Mouse (Mus musculus) stomach, embryonic 16.5 days (tissue): ENCODE results near the gene Styx. TPM values are rescaled to one million over a fixed set of nuclear protein-coding genes. Genes with fewer than 3 reads are reported as not detected.

Experiments
- ATAC-seq: fragments of 200-750 bp; cut with Nextera tagmentation; 2 replicates; pipeline ENCODE4 v1.8.0; 2017; ENCODE audit warnings: moderate number of reproducible peaks, moderate TSS enrichment; ENCODE audit not compliant: insufficient read depth, low FRiP score
- H3K27ac ChIP-seq: fragments of 300-500 bp; sonication (generic); 2 replicates; pipeline ENCODE4 v1.5.1; 2014; ENCODE audit warnings: low read length
- H3K27me3 ChIP-seq: fragments of 300-500 bp; sonication (generic); 2 replicates; pipeline ENCODE4 v1.6.1; 2014; ENCODE audit warnings: low read length, control low read depth, mixed read lengths; ENCODE audit not compliant: control insufficient read depth, insufficient read depth
- H3K36me3 ChIP-seq: fragments of 300-500 bp; sonication (generic); 2 replicates; pipeline ENCODE4 v1.6.1; 2014; ENCODE audit warnings: low read length; ENCODE audit not compliant: control insufficient read depth, insufficient read depth
- H3K4me1 ChIP-seq: fragments of 300-500 bp; sonication (generic); 2 replicates; pipeline ENCODE4 v1.6.1; 2014; ENCODE audit warnings: low read length, control low read depth, mixed read lengths; ENCODE audit not compliant: control insufficient read depth, insufficient read depth
- H3K4me2 ChIP-seq: fragments of 300-500 bp; sonication (generic); 2 replicates; pipeline ENCODE4 v1.6.1; 2014; ENCODE audit warnings: low read depth, low read length, mixed read lengths
- H3K4me3 ChIP-seq: fragments of 300-500 bp; sonication (generic); replicated peaks from 2 replicates; pipeline ENCODE4 v1.5.1; 2014; ENCODE audit warnings: mild to moderate bottlenecking, low read length
- H3K9ac ChIP-seq: fragments of 300-500 bp; sonication (generic); 2 replicates; pipeline ENCODE4 v1.6.1; 2014; ENCODE audit warnings: low read length
- H3K9me3 ChIP-seq: fragments of 300-500 bp; sonication (generic); replicated peaks from 2 replicates; pipeline ENCODE4 v1.6.1; 2016; ENCODE audit warnings: low read length, control low read depth; ENCODE audit not compliant: control insufficient read depth
- WGBS: fragments of 180-500 bp; shearing (Covaris S2); extraction: QIAGEN DNeasy Blood & Tissue Kit; methylation state at CpG from one replicate; pipeline ENCODE4 v1.1.7; 2014; 5-methylcytosine and 5-hydroxymethylcytosine counted together
- polyA plus RNA-seq: library from polyadenylated mRNA; unstranded; fragments of >200 nt; fragmentation: Nextera tagmentation; extraction: Ambion mirVana; gene quantifications from 2 replicates; pipeline ENCODE4 v1.2.1, GENCODE M21; 2015

The Styx gene
- polyA plus RNA-seq, 1 experiment from 2014 or later = 39.3 TPM

DNA sequence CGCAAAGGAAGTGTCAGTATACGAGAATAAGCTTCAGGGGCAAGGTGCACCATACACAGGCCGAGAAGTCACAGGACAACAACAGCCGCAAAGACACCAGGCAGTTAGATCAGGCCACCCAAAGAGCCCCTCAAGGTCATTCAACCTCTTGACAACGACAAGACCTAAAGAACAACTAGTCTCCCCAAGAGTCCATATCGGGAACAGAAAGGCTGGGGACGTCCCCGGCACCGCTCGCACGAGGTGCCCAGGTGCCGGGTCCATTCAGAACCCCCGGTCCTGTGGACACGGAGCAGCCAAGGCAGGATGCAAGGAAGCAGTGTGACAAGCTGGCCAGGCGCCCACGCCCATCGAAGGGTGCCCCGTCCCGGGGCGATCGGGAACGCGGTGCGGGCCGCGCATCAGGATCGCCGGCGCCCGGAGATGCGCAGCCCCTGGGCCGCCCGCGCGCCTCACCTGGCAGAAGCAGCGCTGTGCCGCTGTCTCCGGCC lies 32.9 kb upstream of the Styx start:
- Histone ChIP-seq H3K27me3 (no peaks in the 10 kb centered on the region), H3K4me1 (peaks cover 10% of the 10 kb centered on the region), H3K4me2 (peak overlapping the region; percentile 73), H3K4me3 (peak overlapping the region; percentile 94), H3K9me3 (no peaks in the 10 kb centered on the region), H3K27ac (peak overlapping the region; percentile 97), H3K36me3 (no peaks in the 10 kb centered on the region), H3K9ac (peak overlapping the region; percentile 92)
- ATAC-seq = no peak; the same call in 1 of the 2 replicates
- under 1% methylated on average over 38 of the region's 38 CpGs for WGBS

DNA sequence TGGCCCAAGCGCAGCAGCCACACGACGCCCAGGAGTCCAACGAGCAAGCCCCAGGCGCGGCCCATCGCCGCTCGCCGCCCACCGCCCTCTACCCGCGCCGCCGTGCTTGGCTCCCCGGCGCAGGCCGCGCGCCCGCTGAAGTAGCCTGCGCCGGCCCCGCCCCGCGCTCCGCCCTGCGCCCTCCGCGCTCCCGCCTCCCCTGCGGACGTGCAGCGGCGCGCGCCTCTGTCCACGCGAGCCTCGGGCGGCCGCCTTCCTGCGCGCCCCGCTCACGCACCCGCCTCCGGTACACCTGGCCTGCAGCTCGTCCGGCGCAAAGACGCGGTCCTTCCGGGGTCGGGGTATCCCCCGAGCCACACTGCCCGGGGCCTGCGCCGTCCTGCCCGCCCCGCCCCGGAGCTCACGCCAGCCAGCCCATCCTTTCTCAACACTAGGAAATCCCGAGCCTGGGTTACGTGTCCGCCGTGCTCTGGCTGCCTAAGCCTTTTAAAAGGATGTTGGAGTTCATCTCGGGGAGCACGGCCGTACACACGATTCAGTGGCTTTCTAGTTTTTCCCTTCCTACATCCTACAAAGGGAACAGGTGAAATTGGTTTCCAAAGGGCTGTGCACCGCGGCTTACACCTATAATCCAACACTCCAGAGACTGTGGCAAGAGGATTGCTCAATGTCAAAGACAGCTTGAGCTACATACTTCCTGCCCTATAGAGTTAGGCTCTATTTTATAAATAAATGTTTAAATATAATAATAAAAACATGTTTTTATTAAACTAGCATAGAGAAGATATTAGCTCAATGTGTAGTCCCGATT lies 32.3 kb upstream of the Styx start, which contains the start of gene Ero1l:
Ero1l (minus strand) TSS at position 346 of the 811 bp plus-strand sequence.
- peak within 1 kb of the TSS; percentile 94 for H3K4me3 ChIP-seq
- 2% methylated on average over 52 of the region's 74 CpGs for WGBS
- peak within 1 kb of the TSS; percentile 92 for H3K9ac ChIP-seq
- no peaks in the 10 kb centered on the region for H3K36me3 ChIP-seq
- H3K27ac ChIP-seq = peak within 1 kb of the TSS; percentile 97
- ATAC-seq = peak; percentile 94
- H3K9me3 ChIP-seq = no peaks in the 10 kb centered on the region
- peaks cover 10% of the 10 kb centered on the region for H3K4me1 ChIP-seq
- H3K4me2 ChIP-seq = peak within 1 kb of the TSS; percentile 77
- no peaks in the 10 kb centered on the region for H3K27me3 ChIP-seq

DNA sequence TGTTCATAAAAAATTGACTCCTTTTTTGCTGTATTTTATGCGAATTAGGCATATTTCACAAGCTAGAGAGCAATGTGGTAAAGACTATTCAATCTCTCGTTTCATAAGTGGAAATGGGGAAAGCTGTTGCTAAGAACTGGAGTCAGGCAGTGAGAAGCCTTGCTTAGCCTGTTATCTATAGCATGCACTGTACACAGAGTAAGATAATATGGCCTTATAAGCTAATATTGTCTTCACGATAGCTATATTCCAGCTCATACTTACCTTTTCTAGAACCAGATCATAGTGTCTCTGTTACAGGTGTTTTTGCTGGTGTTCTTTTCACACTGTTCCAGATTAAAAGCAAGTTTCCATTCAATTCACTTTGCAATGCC lies 31.7 kb upstream of the Styx start:
- Histone ChIP-seq H3K27ac (no peak overlapping the region; the same call in 1 of the 2 replicates), H3K9me3 (no peaks in the 10 kb centered on the region), H3K4me1 (peaks cover 10% of the 10 kb centered on the region), H3K9ac (no peak overlapping the region), H3K36me3 (no peaks in the 10 kb centered on the region), H3K4me3 (no peak overlapping the region), H3K27me3 (no peaks in the 10 kb centered on the region), H3K4me2 (peak overlapping the region; percentile 77)
- WGBS = 56% methylated on average over 3 of the region's 3 CpGs
- ATAC-seq = no peak

DNA sequence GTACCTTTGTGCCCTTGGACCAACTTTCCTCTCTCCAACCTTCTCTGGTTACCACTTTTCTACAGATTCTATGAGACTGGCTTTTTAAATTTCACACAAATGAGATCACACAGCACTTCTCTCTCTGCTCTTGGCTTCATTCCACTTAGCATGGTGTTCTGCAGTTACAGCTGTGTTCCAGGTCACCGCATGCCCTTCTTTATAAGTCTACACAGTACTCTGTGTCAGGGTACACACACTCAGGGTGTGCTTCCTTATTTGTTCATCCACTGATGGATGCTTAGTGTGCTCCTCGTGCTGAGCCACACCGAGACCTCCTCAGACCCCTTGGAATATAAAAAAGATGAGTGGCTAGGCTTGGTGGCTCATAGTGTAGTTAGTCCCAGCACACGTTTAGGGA lies 30.8 kb upstream of the Styx start:
- H3K9ac ChIP-seq = no peak overlapping the region
- H3K27ac ChIP-seq = no peak overlapping the region
- no peaks in the 10 kb centered on the region for H3K9me3 ChIP-seq
- H3K27me3 ChIP-seq = no peaks in the 10 kb centered on the region
- H3K4me1 ChIP-seq = peaks cover 7% of the 10 kb centered on the region
- H3K4me2 ChIP-seq = no peak overlapping the region
- no peak for ATAC-seq
- H3K4me3 ChIP-seq = no peak overlapping the region
- H3K36me3 ChIP-seq = no peaks in the 10 kb centered on the region
- WGBS = 79% methylated on average over 4 of the region's 4 CpGs

DNA sequence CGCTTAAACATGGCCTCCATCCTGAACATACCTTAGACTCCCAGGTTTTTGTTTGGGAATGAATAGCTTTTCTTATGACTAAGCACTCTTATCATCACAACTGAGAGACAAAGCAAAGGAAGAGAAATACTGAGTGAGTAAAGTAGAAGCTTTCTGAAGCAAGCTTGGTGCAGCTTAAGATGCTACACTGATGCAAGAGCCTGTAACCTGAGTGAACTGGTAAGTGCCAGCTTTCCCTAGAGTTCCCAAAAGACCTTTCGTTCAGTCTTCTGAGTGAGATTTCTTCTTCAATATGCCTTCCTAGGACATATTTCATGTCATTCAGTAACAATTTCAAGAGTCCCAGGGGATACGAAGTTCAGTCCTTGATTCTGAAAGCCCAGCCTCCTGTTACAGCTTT lies 29.8 kb upstream of the Styx start:
- 83% methylated on average over 3 of the region's 3 CpGs for WGBS
- H3K9ac ChIP-seq = no peak overlapping the region

DNA sequence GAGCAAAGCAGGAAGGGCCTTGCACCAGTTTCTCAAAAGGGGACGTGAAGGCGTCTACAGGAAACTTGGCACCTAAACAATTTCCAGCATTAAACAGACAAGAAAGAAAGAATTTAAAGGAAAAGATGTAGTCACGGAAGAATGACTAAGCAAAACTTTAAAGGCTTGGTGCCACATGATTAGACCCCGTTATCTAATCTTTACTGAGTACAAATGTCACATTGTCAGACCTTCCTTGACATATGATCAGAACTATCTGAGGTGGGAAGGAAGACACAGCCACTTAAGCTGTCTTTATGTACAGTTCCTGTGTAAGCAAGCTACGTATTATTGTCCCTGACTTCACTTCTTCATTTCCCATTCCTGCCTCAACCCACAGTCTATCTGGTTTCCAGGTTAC lies 29.3 kb upstream of the Styx start:
- 63% methylated on average over 5 of the region's 5 CpGs for WGBS
- Histone ChIP-seq H3K27ac (no peak overlapping the region), H3K4me1 (peaks cover 7% of the 10 kb centered on the region), H3K9me3 (no peaks in the 10 kb centered on the region), H3K36me3 (no peaks in the 10 kb centered on the region), H3K4me2 (no peak overlapping the region), H3K27me3 (no peaks in the 10 kb centered on the region), H3K9ac (no peak overlapping the region), H3K4me3 (no peak overlapping the region)
- no peak for ATAC-seq

More for the DNA sequence above, 29.8 kb upstream of the Styx start:
- Histone ChIP-seq H3K4me2 (no peak overlapping the region), H3K36me3 (no peaks in the 10 kb centered on the region), H3K4me3 (no peak overlapping the region), H3K4me1 (peaks cover 7% of the 10 kb centered on the region), H3K9me3 (no peaks in the 10 kb centered on the region), H3K27me3 (no peaks in the 10 kb centered on the region), H3K27ac (no peak overlapping the region)
- no peak for ATAC-seq

DNA sequence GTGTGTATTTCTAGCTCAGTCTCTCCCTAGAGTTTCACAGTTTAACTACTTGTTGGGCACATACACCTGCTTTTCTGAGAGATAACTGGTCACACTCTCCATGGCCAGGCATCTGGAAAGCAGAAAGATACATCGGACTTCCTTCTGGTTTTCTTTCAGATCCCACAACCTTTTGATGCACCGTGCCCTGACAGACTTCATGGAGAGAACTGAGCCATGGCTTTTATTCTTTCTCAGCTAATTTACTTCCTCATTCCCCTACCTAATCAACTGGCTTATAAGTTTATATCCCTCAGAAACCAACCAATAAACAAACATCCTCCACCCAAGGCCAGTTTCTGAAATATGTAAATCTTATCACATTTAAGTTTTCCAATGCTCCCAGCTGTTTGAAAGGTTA lies 28.4 kb upstream of the Styx start:
- WGBS = 84% methylated on average over 2 of the region's 2 CpGs
- peaks cover 1% of the 10 kb centered on the region for H3K4me1 ChIP-seq
- H3K36me3 ChIP-seq = no peaks in the 10 kb centered on the region
- no peaks in the 10 kb centered on the region for H3K27me3 ChIP-seq
- no peak overlapping the region for H3K27ac ChIP-seq
- H3K4me2 ChIP-seq = no peak overlapping the region
- H3K4me3 ChIP-seq = no peak overlapping the region
- no peak overlapping the region for H3K9ac ChIP-seq
- H3K9me3 ChIP-seq = no peaks in the 10 kb centered on the region
- ATAC-seq = no peak

DNA sequence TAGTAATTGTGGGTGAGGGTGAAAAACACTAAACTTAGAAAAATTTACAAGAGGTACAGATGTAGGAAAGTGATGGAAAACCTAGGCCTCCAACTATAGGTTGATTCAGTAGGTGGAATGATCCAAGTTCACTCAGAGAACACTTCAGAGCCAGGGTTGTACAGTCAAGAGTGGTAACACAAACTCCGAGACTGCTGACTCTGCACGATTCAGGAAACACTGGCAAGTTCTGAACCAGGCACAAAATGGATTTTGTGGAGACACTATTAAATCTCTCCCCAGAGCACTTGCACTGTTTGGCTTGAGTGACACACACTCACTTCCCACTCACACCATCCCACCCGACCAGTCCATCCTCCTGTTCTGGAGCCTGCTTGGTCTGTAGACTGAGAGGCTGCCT lies 27.6 kb upstream of the Styx start:
- Histone ChIP-seq H3K36me3 (no peaks in the 10 kb centered on the region), H3K27ac (no peak overlapping the region), H3K9ac (no peak overlapping the region), H3K27me3 (no peaks in the 10 kb centered on the region), H3K9me3 (no peaks in the 10 kb centered on the region), H3K4me3 (no peak overlapping the region), H3K4me2 (no peak overlapping the region), H3K4me1 (no peaks in the 10 kb centered on the region)
- ATAC-seq = no peak
- 78% methylated on average over 3 of the region's 3 CpGs for WGBS

DNA sequence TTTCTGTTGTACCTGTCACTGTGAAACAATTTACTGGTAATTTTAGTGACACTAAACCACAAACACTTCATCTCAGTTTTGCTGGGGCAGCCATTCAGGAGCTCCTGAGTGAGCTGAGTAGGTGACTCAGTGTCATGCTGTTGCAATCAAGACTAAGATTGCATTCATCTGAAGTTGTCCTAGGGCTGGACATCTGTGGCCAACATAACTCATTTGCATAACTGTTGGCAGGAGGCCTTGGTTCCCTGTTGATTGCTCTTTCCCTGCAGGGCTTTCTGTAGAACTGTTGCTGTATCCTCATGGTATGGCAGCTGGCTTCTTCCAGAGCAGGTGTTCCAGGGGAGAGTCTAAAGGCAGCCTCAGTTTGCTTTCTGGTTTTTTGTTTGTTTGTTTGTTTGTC lies 25.4 kb upstream of the Styx start:
- Histone ChIP-seq H3K4me3 (no peak overlapping the region), H3K27ac (no peak overlapping the region), H3K9ac (no peak overlapping the region), H3K4me1 (no peaks in the 10 kb centered on the region), H3K4me2 (no peak overlapping the region), H3K36me3 (no peaks in the 10 kb centered on the region), H3K27me3 (no peaks in the 10 kb centered on the region), H3K9me3 (no peaks in the 10 kb centered on the region)
- no peak for ATAC-seq
